In genomic region chr3:9530097-9530780, GRCm38 (mm10) we compare ENCODE assay signal across 13 mouse cellular contexts.
DNase-seq lines count a peak whose midpoint lies in the region; ATAC-seq and TF ChIP-seq lines count a peak whose summit lies in the region.
"Had no signal": no experiment of that assay in that cellular context is flagged by ENCODE, and none has a peak within 500 bp of the region (broad histone marks: within the 10 kb centered on the region; RNA-seq: fewer than 3 reads in every experiment).

No protein-coding gene starts in this region.

- TF ChIP-seq CTCF in kidney, adult 2 months (conservative IDR thresholded peaks at IDR 0.05; ENCODE audit: insufficient read depth, insufficient read length, low read depth, low read length) = no peak

- no peak overlapping the region for H3K27ac ChIP-seq in kidney, adult 2 months (ENCODE audit: insufficient read depth, low read depth, low read length)
- H3K27ac ChIP-seq: heart, embryonic 13.5 days; kidney, postnatal 0 days; macrophage; neural tube, embryonic 12.5 days; stomach, embryonic 15.5 days had no signal

- WGBS in kidney, adult 2 months = 65% methylated on average over 9 of the region's 9 CpGs

- H3K4me3 ChIP-seq in kidney, adult 2 months (ENCODE audit: insufficient read depth, low read depth, low read length) = no peak overlapping the region
- H3K4me3 ChIP-seq: heart, embryonic 13.5 days; neural tube, embryonic 12.5 days; stomach, embryonic 15.5 days had no signal

- H3K36me3 ChIP-seq in kidney, adult 2 months (ENCODE audit: control insufficient read depth, insufficient read depth, low read length) = no peaks in the 10 kb centered on the region
- H3K36me3 ChIP-seq: neural tube, embryonic 12.5 days; stomach, embryonic 15.5 days had no signal

- no peaks in the 10 kb centered on the region for H3K4me1 ChIP-seq in kidney, adult 2 months (ENCODE audit: control insufficient read depth, insufficient read depth, low read length)
- H3K4me1 ChIP-seq: neural tube, embryonic 12.5 days; stomach, embryonic 15.5 days had no signal

- no peaks in the 10 kb centered on the region for H3K27me3 ChIP-seq in kidney, adult 2 months (replicated peaks; ENCODE audit: control insufficient read depth, insufficient read depth, low read length)
- H3K27me3 ChIP-seq: heart, embryonic 13.5 days; neural tube, embryonic 12.5 days; stomach, embryonic 15.5 days had no signal

- DNase-seq in adrenal gland, postnatal 14 days = peak; percentile 46
- no peak for DNase-seq in adrenal gland, adult 2 months
- DNase-seq in kidney, adult 2 months = peak; percentile 45
- no peak for DNase-seq in kidney, postnatal 25 days
- DNase-seq in R1 (ENCODE audit: low read depth, low spot score) = peak; percentile 64
- DNase-seq in cerebellum, postnatal 36 days = peak; percentile 46 to 52
- DNase-seq in layer of hippocampus, postnatal 25 days (ENCODE audit: extremely low spot score in 1 of 2, low spot score in 1 of 2) = no peak

- no peak for ATAC-seq in megakaryocyte, adult 5-6 weeks (ENCODE audit: poor library complexity, severe bottlenecking)

- TF ChIP-seq POLR2A in kidney, adult 2 months (IDR thresholded peaks at IDR 0.05; ENCODE audit: low read depth, low read length) = no peak

Comparison
In these comparisons a context has a peak if more than half of its experiments do, and no peak if none do; other contexts are left out.
1. DNase-seq: peak in adrenal gland, postnatal 14 days (single experiment), kidney, adult 2 months (single experiment), R1 (single experiment) and cerebellum, postnatal 36 days (2 of 2); none in adrenal gland, adult 2 months (single experiment), kidney, postnatal 25 days (0 of 2) and layer of hippocampus, postnatal 25 days (0 of 2).